Mouse (Mus musculus) lung, adult 2 months (tissue): ENCODE data around the gene Tmem234. TPM values are rescaled to one million over a fixed set of nuclear protein-coding genes. Genes with fewer than 3 reads are reported as not detected.

Source experiments
- DNase-seq: peaks from one replicate; pipeline ENCODE4 v3.0.0; 2022
- H3K4me1 ChIP-seq: fragments of 200-500 bp; 2 replicates; pipeline ENCODE4 v1.6.1; 2011; ENCODE audit warnings: low read length; ENCODE audit not compliant: control insufficient read depth, insufficient read depth
- H3K4me3 ChIP-seq: fragments of 200-500 bp; replicated peaks from 2 replicates; pipeline ENCODE3; 2011; ENCODE audit warnings: low read depth, mild to moderate bottlenecking, control low read depth, low read length; ENCODE audit errors: extremely low read depth
- CTCF ChIP-seq: fragments of 200-500 bp; IDR thresholded peaks from 2 replicates; pipeline ENCODE4 v1.5.1; 2011; ENCODE audit warnings: mild to moderate bottlenecking, low read length, control low read depth; ENCODE audit not compliant: insufficient read depth
- POLR2A ChIP-seq: fragments of 200-500 bp; IDR thresholded peaks from 2 replicates; pipeline ENCODE4 v1.6.1; 2011; ENCODE audit warnings: low read depth, mild to moderate bottlenecking, control low read depth, low read length, borderline replicate concordance; ENCODE audit errors: extremely low read depth
- WGBS: fragments of 180-500 bp; shearing (Covaris S2); methylation state at CpG from one replicate; pipeline ENCODE4 v1.1.7; 2018; 5-methylcytosine and 5-hydroxymethylcytosine counted together
- polyA plus RNA-seq: library from polyadenylated mRNA; depleted of rRNA; stranded (reverse); fragments of >200 nt; gene quantifications from 2 replicates; pipeline ENCODE4 v1.2.3, GENCODE M21; 2012

Gene Tmem234
- polyA plus RNA-seq, 1 experiment, result 136 TPM

DNA sequence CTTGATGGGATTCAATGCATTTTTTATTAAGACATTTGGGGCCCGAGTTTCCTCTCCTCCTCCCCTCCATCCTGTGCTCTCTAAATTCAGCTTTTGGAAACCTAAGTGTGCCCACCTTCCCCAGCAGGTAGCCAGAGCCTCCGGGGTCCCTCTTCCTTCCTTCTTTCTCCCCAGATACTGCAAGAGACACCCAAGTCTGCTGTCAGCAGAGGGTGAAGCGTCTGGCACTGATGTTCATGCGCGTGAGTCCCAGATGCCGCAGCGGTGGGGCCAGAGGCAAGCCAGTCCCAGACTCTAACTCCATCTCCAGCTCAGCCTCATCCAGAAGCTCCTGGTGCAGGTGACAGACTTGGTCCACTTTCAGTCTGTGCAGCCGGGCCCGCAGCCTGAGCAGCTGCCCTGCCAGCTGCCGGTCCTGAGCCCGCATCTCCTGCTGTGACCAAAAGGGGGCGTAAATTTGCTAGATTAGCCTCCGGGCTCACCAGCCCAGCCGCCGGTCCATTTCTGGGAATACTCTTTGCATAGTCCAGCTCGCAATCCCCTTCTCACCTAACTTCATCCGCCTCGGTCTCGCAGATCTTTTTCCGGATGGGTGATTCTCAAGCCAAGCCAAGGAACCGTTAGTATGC is 23.5 kb upstream of the Tmem234 start:
- TF ChIP-seq CTCF (peak; percentile 59), POLR2A (no peak)
- no peak overlapping the region for H3K4me3 ChIP-seq
- DNase-seq, result peak; percentile 65
- WGBS, result 31% methylated on average over 21 of the region's 21 CpGs
- H3K4me1 ChIP-seq, result peaks cover 10% of the 10 kb centered on the region; the same call in 1 of the 2 replicates

DNA sequence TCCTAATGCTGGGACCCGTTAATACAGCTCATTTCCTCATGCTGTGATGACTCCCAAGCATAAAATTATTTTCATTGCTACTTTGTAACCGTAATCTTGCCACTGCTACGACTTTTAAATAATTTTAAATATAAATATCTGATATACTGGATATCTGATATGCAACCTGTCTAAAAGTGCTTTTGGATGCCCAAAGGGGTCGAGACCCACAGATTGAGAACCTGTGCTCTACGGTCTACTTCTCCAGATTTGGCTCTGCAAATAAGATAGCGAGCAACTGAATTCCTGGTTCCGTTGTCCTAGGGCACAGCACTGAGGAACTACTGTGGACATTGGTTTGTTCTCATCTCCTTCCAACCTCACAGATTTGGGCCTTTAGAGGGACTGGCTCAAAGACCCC is 22.8 kb upstream of the Tmem234 start:
- Histone ChIP-seq H3K4me3 (no peak overlapping the region), H3K4me1 (peaks cover 10% of the 10 kb centered on the region; the same call in 1 of the 2 replicates)
- 81% methylated on average over 7 of the region's 7 CpGs for WGBS
- TF ChIP-seq POLR2A (no peak), CTCF (no peak)
- DNase-seq, result no peak

DNA sequence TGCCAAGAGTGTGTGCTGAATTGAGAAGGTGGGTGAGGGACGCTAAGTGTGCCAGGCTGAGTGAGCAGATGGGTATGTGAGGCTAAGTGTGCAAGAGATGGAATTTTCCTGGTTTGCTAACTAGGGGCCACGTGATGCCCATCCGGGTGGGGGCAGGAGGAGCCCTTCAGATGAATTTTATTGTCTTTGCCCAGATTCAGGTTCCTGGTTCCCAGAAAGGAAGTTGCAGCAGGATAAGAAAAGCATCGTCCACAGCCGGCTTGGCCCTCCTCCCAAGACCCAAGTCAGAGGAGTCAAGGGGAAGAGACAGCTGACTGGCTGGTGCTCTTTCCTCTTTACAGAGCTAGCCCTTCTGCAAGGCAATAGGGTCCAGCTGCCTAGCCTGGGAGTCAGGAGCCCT is 22.0 kb upstream of the Tmem234 start, which contains the start of gene Fam167b:
Fam167b (minus strand) TSS at position 84 of the 400 bp plus-strand sequence.
- 52% methylated on average over 5 of the region's 5 CpGs for WGBS
- H3K4me1 ChIP-seq, result peaks cover 10% of the 10 kb centered on the region; the same call in 1 of the 2 replicates
- DNase-seq, result no peak
- TF ChIP-seq POLR2A (no peak), CTCF (no peak)
- no peak within 1 kb of the TSS for H3K4me3 ChIP-seq

DNA sequence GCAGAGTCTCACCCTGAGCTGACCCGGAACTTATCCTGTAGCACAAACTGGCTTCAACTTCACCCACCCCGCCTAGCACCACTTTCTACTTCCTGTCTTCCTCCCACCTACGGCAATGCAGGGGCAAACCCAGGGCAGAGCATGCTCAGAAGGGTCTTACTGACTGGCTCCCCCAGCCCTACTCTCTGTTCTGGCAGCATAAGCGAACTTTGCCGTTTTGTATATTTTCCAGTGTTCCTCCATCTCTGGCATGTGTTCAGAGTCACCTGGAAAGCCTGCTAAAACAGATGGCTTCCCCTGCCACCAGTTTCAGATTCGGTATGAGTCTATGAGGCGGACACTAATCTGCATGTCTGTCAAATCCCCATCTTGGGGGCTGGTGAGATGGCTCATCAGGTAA is 20.1 kb upstream of the Tmem234 start:
- H3K4me3 ChIP-seq, result no peak overlapping the region
- peaks cover 10% of the 10 kb centered on the region; the same call in 1 of the 2 replicates for H3K4me1 ChIP-seq
- DNase-seq, result no peak
- 41% methylated on average over 7 of the region's 7 CpGs for WGBS
- TF ChIP-seq POLR2A (no peak), CTCF (no peak)

DNA sequence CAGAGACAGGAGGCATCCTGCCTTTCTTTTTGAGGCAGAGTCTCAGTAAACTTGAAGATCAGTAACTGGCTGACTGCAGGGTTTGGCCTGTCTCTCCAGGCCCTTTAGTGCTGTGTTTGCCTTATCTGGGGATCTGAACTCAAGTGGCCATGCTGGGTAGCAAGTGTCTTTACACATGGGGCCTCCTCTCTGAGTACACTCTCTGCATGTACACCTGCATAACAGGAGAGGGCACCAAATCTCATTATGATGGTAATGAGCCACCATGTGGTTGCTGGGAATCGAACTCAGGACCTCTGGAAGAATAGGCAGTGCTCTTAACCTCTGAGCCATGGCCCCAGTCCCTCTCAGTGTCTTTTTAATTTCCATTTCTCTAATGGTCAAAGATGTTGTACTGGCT is 18.2 kb upstream of the Tmem234 start:
- H3K4me3 ChIP-seq, result no peak overlapping the region
- TF ChIP-seq CTCF, result no peak
- TF ChIP-seq POLR2A, result no peak
- H3K4me1 ChIP-seq, result peaks cover 9% of the 10 kb centered on the region; the same call in 1 of the 2 replicates
- DNase-seq, result no peak
- 72% methylated on average over 1 of the region's 1 CpGs for WGBS

DNA sequence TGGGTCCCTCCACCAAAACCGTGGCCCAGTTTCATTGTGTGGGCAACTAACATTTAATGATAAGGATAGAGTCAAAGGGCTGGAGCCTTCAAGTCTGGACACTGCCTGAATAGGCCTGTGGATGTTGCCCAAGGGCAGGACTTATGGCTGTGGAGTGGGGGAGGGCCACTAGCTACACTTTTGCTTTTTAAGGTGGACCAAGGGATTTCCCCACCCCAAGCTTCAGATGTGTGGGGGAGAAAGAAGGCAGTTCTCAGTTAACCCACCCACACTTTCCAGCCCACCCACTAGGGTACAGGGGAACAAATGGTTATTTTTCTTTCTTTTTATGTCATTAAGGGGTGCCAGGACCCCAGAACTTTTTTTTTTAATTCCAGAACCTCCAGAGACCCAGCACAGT is 16.1 kb upstream of the Tmem234 start:
- Histone ChIP-seq H3K4me1 (no peaks in the 10 kb centered on the region), H3K4me3 (peak overlapping the region; percentile 91)
- DNase-seq, result no peak
- TF ChIP-seq CTCF (no peak), POLR2A (no peak)
- 69% methylated on average over 1 of the region's 1 CpGs for WGBS

DNA sequence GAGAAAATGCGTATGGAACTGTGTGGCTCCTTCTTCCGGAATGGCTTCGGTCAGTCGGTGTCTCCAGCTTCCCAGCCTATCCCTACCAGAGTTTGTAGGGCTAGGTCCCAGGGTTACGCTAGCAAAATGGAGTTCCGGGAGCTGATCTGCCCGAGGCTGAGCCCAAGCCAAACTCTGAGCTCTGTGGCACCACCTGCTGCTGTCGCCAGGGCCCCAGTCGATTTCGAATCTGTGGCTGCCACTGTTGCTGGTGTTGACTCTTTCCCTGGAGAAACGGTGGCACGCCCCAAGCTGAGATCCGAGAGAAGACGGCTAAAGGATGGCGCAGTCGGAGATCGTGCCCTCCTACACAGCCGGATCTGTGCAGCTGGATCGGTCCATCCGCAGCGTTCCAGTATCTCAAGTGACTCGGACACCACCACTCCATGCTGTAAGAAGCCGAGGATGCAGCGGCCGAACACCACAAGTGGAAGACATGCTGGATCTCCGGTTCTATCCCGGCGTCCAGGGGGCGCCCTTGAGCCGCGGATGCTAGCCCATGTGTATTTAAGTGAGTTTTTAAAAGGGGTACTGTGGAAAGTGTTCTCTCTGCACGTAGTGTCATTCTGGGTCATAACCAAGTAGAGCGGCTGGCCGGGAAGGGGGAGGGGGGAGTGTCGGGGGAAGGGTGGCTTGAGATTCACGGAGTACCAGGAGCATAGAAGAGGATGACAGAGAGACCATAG is 15.4 kb upstream of the Tmem234 start:
- WGBS, result 1% methylated on average over 36 of the region's 36 CpGs
- Histone ChIP-seq H3K4me3 (peak overlapping the region; percentile 91), H3K4me1 (no peaks in the 10 kb centered on the region)
- TF ChIP-seq POLR2A (0 out of 2 replicates have a peak, but pooled peaks have one; percentile 2), CTCF (peak; percentile 70)
- DNase-seq, result peak; percentile 86

DNA sequence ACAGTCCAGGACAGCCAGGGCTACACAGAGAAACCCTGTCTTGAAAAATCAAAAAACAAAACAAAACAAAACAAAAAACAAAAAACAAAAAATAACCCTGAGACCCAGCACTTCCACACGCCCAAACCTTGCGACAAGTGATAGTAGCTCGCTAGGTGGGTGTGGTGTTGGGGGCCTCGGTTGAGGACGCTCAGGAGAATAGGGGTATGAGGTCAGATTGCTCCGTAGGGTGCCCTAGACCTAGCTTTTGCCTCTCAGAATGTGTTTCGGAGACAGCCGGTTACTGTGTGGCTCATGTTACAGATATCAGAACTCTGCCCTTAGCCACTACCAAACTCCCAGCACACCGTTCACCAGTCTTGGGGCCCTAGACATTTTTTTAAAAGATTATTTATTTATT is 14.7 kb upstream of the Tmem234 start:
- H3K4me1 ChIP-seq, result no peaks in the 10 kb centered on the region
- DNase-seq, result no peak
- TF ChIP-seq CTCF, result no peak
- no peak for TF ChIP-seq POLR2A
- H3K4me3 ChIP-seq, result no peak overlapping the region
- WGBS, result 84% methylated on average over 9 of the region's 9 CpGs

DNA sequence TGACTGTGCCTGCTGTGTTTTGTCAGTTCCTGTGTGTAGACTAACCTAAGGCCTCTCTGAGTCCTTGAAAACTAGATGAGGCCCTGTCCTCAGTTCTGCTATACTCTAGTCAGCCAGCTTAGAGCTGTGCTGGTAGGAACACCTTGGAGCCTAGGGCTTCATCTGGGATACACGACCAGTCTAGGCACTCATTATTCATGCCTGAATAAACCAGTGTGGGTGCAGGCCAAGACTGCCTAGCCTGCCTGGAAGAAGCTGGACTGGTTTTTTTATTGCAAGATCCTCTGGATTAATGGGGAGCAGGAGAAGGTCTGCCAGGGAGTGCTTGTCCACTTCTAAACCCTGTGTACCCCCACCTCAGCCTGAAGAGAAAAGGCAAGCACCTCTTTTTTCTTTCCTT is 13.5 kb upstream of the Tmem234 start:
- DNase-seq, result no peak

DNA sequence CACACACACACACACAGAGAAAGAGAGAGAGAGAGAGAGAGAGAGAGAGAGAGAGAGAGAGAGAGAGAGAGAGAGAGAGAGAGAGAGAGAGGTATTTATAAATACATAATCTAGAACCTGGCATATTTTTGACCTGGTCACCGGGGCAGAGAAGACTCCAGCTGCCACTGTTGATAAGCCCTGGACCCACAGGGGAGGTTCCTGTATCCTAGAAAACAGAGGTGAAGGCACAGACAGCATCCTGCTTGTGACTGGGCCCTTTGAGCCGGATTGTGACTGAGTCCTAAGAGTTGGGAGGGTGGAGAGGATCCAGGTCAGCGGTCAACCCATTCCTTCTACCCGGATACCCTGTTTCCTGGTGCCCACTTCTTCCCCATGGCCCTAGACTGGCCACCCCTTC is 11.6 kb upstream of the Tmem234 start:
- H3K4me1 ChIP-seq, result no peaks in the 10 kb centered on the region
- no peak overlapping the region for H3K4me3 ChIP-seq
- no peak for DNase-seq
- no peak for TF ChIP-seq POLR2A
- no peak for TF ChIP-seq CTCF
- 70% methylated on average over 4 of the region's 4 CpGs for WGBS

More for the DNA sequence above, 13.5 kb upstream of the Tmem234 start:
- no peak for TF ChIP-seq POLR2A
- no peak for TF ChIP-seq CTCF
- WGBS, result 48% methylated on average over 1 of the region's 1 CpGs
- Histone ChIP-seq H3K4me3 (no peak overlapping the region), H3K4me1 (no peaks in the 10 kb centered on the region)

DNA sequence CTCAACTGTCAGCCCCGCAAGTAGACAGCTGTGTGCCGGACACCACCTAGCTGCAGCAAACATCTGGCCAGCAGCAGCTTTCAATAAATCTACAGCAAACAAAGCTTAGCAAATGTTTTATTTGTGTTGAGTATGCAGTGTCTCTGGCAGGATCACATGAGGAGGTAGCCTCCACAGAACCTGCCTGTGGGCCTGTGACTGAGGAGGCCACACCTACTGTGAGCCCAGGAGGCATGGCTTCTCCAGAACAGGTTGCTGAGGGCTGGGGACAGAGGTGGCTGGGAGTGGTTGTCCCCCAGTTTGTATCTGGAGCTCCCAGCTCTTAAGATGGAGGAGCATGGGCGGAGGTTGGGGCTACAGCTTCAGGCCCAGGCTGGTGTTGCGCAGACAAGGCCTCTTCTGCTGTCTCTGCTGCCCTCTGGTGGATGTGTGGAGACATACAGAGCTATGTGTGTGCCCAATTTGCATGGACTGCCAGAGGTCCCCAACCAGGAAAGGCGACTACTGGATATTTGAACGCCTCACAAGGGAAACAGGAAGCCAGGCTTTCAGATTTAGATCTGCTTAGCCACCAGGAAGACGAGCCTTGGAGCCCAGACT is 8.1 kb downstream of the Tmem234 start:
- DNase-seq, result peak; percentile 70
- TF ChIP-seq CTCF (peak; percentile 99), POLR2A (peak; percentile 51; the same call in 1 of the 2 replicates)
- 27% methylated on average over 7 of the region's 7 CpGs for WGBS

More for the DNA sequence above, 8.1 kb downstream of the Tmem234 start:
- Histone ChIP-seq H3K4me1 (no peaks in the 10 kb centered on the region), H3K4me3 (no peak overlapping the region)
